Mouse (Mus musculus) thymus, adult 2 months (tissue): ENCODE measurements at regions not wholly inside any gene's neighbourhood (a gene's known extent, or its start where the extent isn't known, plus 50 kb on each side); places are given as distances from the start of the nearest gene placed in this dataset.

Experiments used
- DNase-seq: peaks from one replicate; pipeline ENCODE4 v3.0.0; 2021
- H3K27ac ChIP-seq: fragments of 200-500 bp; 2 replicates; pipeline ENCODE4 v1.5.1; 2012; ENCODE audit warnings: low read length, control low read depth; ENCODE audit not compliant: control insufficient read depth, insufficient read depth
- H3K27me3 ChIP-seq: fragments of 200-500 bp; 2 replicates; pipeline ENCODE4 v1.6.1; 2012; ENCODE audit warnings: mild to moderate bottlenecking, low read length, moderate library complexity, mixed read lengths; ENCODE audit not compliant: control insufficient read depth, insufficient read depth
- H3K36me3 ChIP-seq: fragments of 200-500 bp; 2 replicates; pipeline ENCODE4 v1.6.1; 2012; ENCODE audit warnings: mild to moderate bottlenecking, low read length, moderate library complexity; ENCODE audit not compliant: control insufficient read depth, insufficient read depth
- H3K4me1 ChIP-seq: fragments of 200-500 bp; replicated peaks from 2 replicates; pipeline ENCODE4 v1.6.1; 2012; ENCODE audit warnings: low read length; ENCODE audit not compliant: control insufficient read depth, insufficient read depth
- H3K4me3 ChIP-seq: fragments of 200-500 bp; 2 replicates; pipeline ENCODE4 v1.5.1; 2012; ENCODE audit warnings: mild to moderate bottlenecking, low read length, control low read depth, moderate library complexity; ENCODE audit not compliant: control insufficient read depth, insufficient read depth
- CTCF ChIP-seq: fragments of 200-500 bp; IDR thresholded peaks from 2 replicates; pipeline ENCODE4 v1.5.1; 2012; ENCODE audit warnings: mild to moderate bottlenecking, control low read depth, low read length, moderate library complexity, borderline replicate concordance; ENCODE audit not compliant: control insufficient read depth, poor library complexity, insufficient read depth; ENCODE audit errors: extremely low read depth
- POLR2A ChIP-seq: fragments of 200-500 bp; IDR thresholded peaks from 2 replicates; pipeline ENCODE4 v1.6.1; 2012; ENCODE audit warnings: mild to moderate bottlenecking, low read length, control low read depth, moderate library complexity; ENCODE audit not compliant: control insufficient read depth, poor library complexity, insufficient read depth; ENCODE audit errors: extremely low read depth
- WGBS: fragments of 180-500 bp; shearing (Covaris S2); methylation state at CpG from one replicate; pipeline ENCODE4 v1.1.7; 2018; 5-methylcytosine and 5-hydroxymethylcytosine counted together

- Histone ChIP-seq H3K4me1 (no peaks in the 10 kb centered on the region), H3K4me3 (no peak overlapping the region), H3K27ac (no peak overlapping the region), H3K27me3 (no peaks in the 10 kb centered on the region), H3K36me3 (no peaks in the 10 kb centered on the region)
- DNase-seq: no peak
- WGBS: 91% methylated on average over 3 of the region's 3 CpGs
- TF ChIP-seq POLR2A (no peak), CTCF (no peak)
These were observed 130.9 kb upstream of the Kdm8 start for GRCm38 (mm10) chr7:125313604-125314003.

GRCm38 (mm10) chr7:125334769-125335168 lies 109.7 kb upstream of the Kdm8 start:
- no peak overlapping the region for H3K4me3 ChIP-seq
- TF ChIP-seq POLR2A (no peak), CTCF (no peak)
- H3K36me3 ChIP-seq: no peaks in the 10 kb centered on the region
- H3K27ac ChIP-seq: no peak overlapping the region
- WGBS: 91% methylated on average over 2 of the region's 2 CpGs
- H3K4me1 ChIP-seq: no peaks in the 10 kb centered on the region
- DNase-seq: no peak
- H3K27me3 ChIP-seq: no peaks in the 10 kb centered on the region

DNA sequence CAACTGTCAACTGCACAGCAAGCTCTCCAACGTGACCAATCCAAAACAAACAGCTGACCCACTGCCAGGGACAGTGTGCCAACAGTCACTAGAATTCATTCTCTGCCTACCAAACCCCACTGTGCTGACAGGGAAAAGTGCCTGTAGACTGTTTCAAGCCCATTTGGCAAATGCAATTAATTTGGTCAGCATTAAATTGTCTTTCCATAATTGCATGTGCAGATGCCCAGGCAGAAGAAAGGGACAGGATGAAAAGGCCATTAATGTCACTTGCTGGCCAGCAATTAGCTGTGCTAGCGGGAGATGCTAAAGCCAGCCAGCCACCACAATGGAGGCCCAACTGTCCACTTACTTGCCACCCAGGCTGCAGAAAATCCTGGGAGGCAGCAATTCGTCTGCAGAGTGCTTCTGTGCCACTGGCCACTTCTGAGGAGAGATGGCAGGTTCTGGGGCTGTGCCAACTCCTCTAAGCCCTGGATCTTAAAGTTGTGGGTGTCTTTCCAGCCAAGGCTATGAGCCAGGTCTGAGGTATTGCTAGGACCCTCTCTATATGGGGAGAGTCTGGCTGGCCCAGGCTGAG lies 108.8 kb upstream of the Kdm8 start:
- Histone ChIP-seq H3K4me3 (no peak overlapping the region), H3K27me3 (no peaks in the 10 kb centered on the region), H3K4me1 (no peaks in the 10 kb centered on the region), H3K36me3 (no peaks in the 10 kb centered on the region), H3K27ac (no peak overlapping the region)
- TF ChIP-seq POLR2A (no peak), CTCF (no peak)
- no peak for DNase-seq
- WGBS: 65% methylated on average over 3 of the region's 3 CpGs

DNA sequence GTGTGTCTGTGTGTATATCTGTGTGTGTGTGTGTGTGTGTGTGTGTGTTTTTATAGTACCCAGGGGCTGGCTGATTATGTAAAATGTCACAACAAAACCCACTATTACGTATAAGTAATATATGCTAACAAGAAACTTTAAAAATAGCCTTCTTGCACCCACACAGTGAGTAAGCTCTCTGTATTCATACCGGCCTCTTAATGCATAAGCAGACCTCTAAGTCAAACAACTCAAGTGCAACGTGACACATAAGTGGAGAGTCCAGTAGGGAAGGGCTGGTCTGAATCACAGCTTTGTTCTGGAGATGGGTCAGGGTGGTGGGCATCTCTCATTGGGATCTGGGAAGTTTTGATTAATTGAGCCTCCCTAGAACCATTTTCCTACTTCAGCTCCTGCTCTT lies 107.7 kb upstream of the Kdm8 start:
- DNase-seq: no peak
- Histone ChIP-seq H3K4me3 (no peak overlapping the region), H3K4me1 (no peaks in the 10 kb centered on the region), H3K27ac (no peak overlapping the region), H3K36me3 (no peaks in the 10 kb centered on the region), H3K27me3 (no peaks in the 10 kb centered on the region)
- 88% methylated on average over 3 of the region's 3 CpGs for WGBS
- TF ChIP-seq POLR2A (no peak), CTCF (no peak)

DNA sequence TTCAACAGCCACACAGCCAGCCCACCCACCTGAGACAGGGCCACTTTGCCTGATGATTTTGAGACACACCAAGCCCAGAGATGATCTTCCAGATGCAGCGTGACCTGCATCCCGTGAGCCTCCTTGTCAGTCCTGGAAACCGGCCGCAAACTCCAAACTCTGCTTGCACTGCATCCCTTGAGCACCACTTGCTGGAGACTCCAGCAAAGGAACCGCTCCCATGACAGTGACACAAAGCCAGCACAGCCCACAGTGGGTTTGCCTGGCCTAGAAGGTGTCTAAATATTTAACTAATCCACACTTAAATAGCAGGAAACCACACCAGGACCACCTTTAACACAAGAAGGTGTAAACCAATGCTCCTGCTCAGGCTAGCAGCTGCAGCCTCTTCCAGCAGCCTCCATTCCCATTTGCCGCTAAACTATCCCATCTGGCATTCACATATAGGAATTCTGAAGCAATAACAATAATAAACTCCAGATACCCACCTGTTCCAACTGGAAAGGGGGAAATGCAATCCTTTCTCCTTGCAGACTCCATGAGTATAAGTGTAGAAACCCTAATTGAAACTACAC lies 106.2 kb upstream of the Kdm8 start:
- Histone ChIP-seq H3K4me1 (no peaks in the 10 kb centered on the region), H3K36me3 (no peaks in the 10 kb centered on the region), H3K27ac (no peak overlapping the region), H3K27me3 (no peaks in the 10 kb centered on the region), H3K4me3 (no peak overlapping the region)
- no peak for DNase-seq
- 92% methylated on average over 6 of the region's 6 CpGs for WGBS
- TF ChIP-seq POLR2A: no peak
- TF ChIP-seq CTCF: no peak

GRCm38 (mm10) chr7:125340326-125340905 lies 104.1 kb upstream of the Kdm8 start:
- no peak for TF ChIP-seq POLR2A
- no peak for TF ChIP-seq CTCF

GRCm38 (mm10) chr7:125349606-125350005 lies 94.9 kb upstream of the Kdm8 start:
- no peaks in the 10 kb centered on the region for H3K36me3 ChIP-seq
- no peaks in the 10 kb centered on the region for H3K4me1 ChIP-seq
- no peak for DNase-seq
- H3K27me3 ChIP-seq: no peaks in the 10 kb centered on the region
- WGBS: 40% methylated on average over 3 of the region's 3 CpGs
- H3K4me3 ChIP-seq: no peak overlapping the region
- no peak overlapping the region for H3K27ac ChIP-seq
- TF ChIP-seq CTCF (no peak), POLR2A (no peak)

More at GRCm38 (mm10) chr7:125340326-125340905, 104.1 kb upstream of the Kdm8 start:
- Histone ChIP-seq H3K4me3 (no peak overlapping the region), H3K27me3 (no peaks in the 10 kb centered on the region), H3K4me1 (no peaks in the 10 kb centered on the region), H3K36me3 (no peaks in the 10 kb centered on the region), H3K27ac (no peak overlapping the region)
- WGBS: 92% methylated on average over 14 of the region's 14 CpGs
- no peak for DNase-seq
